Mouse (Mus musculus): ENCODE measurements around the gene Clmp. TPM values are rescaled to one million over a fixed set of nuclear protein-coding genes. Genes with fewer than 3 reads are reported as not detected.

The Clmp gene
- polyA plus RNA-seq, 1 experiment from 2014 or later = 14.7 TPM

DNA sequence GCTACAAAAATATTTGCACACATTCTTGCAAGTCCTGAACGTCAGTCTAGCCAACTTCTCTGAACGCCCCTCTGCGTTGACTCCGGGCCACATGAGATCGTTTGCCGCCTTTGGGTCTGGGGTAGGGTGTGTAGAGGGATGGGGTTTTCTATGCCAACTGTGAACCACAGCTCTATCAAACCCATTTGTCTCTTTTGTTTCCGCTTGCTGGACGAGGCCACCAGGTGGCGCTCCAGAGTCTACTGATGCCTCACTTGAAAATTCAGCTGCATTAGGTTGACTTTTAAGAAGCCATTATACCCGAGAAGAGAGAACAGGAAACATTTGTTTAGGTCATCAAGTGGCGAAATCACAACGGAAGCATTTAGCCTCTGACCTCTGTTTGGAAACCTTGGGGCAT, 148.8 kb downstream of the Clmp start:
- 9% methylated on average over 12 of the region's 12 CpGs for WGBS
- H3K4me3 ChIP-seq = no peak overlapping the region

More for the DNA sequence above, 148.8 kb downstream of the Clmp start:
- peak; percentile 87 for DNase-seq (ENCODE audit: low spot score)
- H3K27me3 ChIP-seq (ENCODE audit: low read depth, poor library complexity, severe bottlenecking) = peaks cover 23% of the 10 kb centered on the region; the same call in 1 of the 2 replicates
- no peaks in the 10 kb centered on the region for H3K36me3 ChIP-seq
- no peaks in the 10 kb centered on the region for H3K9me3 ChIP-seq (replicated peaks)
- H3K4me1 ChIP-seq = peaks cover 4% of the 10 kb centered on the region; the same call in 1 of the 2 replicates
- no peak overlapping the region for H3K27ac ChIP-seq (replicated peaks)

Other genes with a start within 250 kb of the Clmp start
- gene Gramd1b, start 154.6 kb upstream of the Clmp start, polyA plus RNA-seq (2016; fragmentation: Nextera tagmentation; extraction: Ambion mirVana) = 2.3 and 3.7 TPM in 2 replicates
- gene Gm21915, start 15.3 kb upstream of the Clmp start, polyA plus RNA-seq (2016; fragmentation: Nextera tagmentation; extraction: Ambion mirVana) = not detected in 2 replicates
- gene Hspa8, start 115.0 kb downstream of the Clmp start, polyA plus RNA-seq (2016; fragmentation: Nextera tagmentation; extraction: Ambion mirVana) = 3,165 and 3,904 TPM in 2 replicates
- 0.15 and 0.83 TPM in 2 replicates for gene Bsx, start 188.2 kb downstream of the Clmp start, polyA plus RNA-seq (2016; fragmentation: Nextera tagmentation; extraction: Ambion mirVana)

Data from midbrain, embryonic 10.5 days (tissue).